Mouse (Mus musculus) ES-Bruce4 (cell line): ENCODE results near the gene Pla2g4f.

Source experiments
- CTCF ChIP-seq: IDR thresholded peaks from one replicate; pipeline ENCODE4 v1.8.1; 2011; ENCODE audit warnings: low read depth, low read length
- POLR2A ChIP-seq: IDR thresholded peaks from one replicate; pipeline ENCODE4 v1.8.1; 2011; ENCODE audit warnings: low read length; ENCODE audit not compliant: insufficient read depth

DNA sequence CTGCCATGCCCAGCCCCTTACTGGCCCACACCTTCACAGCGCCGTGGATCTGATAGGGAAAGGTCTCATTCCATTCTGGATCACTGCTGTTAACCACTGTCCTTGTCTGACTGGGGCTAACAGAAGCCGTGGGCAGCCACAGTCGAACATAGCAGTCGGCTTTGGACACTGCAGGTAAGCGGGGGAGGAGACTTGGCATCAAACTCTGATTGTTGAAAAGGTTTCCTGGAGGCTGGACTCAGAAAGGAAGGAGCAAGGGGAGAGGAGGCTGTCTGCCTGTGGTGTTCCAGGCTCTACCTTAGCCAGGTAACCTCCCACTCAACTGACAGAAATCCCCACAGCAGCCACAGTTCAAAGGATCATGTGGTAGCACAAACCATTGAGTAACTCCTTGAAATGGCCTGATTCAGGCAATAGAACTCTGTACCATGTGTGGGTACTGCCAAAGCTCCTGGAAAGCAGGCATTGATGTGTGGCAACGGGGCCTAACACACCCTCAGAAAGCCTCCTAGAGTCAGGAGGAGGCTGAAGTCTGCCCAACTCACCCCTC, 1.6 kb downstream of the Pla2g4f start:
- TF ChIP-seq POLR2A (no peak), CTCF (no peak)
